Mouse (Mus musculus): ENCODE results near the gene Gpr107. TPM values are rescaled to one million over a fixed set of nuclear protein-coding genes. Genes with fewer than 3 reads are reported as not detected.
A peak's percentile ranks its signal among the peaks of the same experiment; 100 is the strongest.

Gpr107 gene
- total and polyA plus RNA-seq, 2 experiments: 8.3 to 10.0 TPM

- 62% methylated on average over 13 of the region's 13 CpGs for WGBS
- no peaks in the 10 kb centered on the region for H3K36me3 ChIP-seq (ENCODE audit: control insufficient read depth, insufficient read depth, low read length)
- H3K27me3 ChIP-seq (ENCODE audit: control insufficient read depth, insufficient read depth, low read length): no peaks in the 10 kb centered on the region
- no peak overlapping the region for H3K4me3 ChIP-seq (ENCODE audit: insufficient read depth, low read depth, low read length)
- no peak overlapping the region for H3K9ac ChIP-seq (ENCODE audit: low read depth, low read length)
- H3K4me1 ChIP-seq (ENCODE audit: control insufficient read depth, insufficient read depth, low read length): peaks cover 11% of the 10 kb centered on the region
- H3K27ac ChIP-seq (replicated peaks; ENCODE audit: insufficient read depth, low read depth, low read length): no peak overlapping the region
- no peak for TF ChIP-seq CTCF (IDR thresholded peaks at IDR 0.05; ENCODE audit: low read depth, low read length)
- TF ChIP-seq POLR2A (IDR thresholded peaks at IDR 0.05; ENCODE audit: extremely low read depth, insufficient read depth, low read length): no peak
- H3K79me2 ChIP-seq (ENCODE audit: control insufficient read depth, insufficient read depth, low read length): peaks cover 43% of the 10 kb centered on the region
- DNase-seq (ENCODE audit: extremely low read depth, low read depth, low spot score): no peak
Measured at GRCm38 (mm10) chr2:31136338-31136737, 15.8 kb upstream of the Gpr107 start.

- H3K4me3 ChIP-seq (ENCODE audit: insufficient read depth, low read depth, low read length): no peak overlapping the region
- H3K4me1 ChIP-seq (ENCODE audit: control insufficient read depth, insufficient read depth, low read length): peaks cover 11% of the 10 kb centered on the region
- no peak overlapping the region for H3K27ac ChIP-seq (replicated peaks; ENCODE audit: insufficient read depth, low read depth, low read length)
- H3K36me3 ChIP-seq (ENCODE audit: control insufficient read depth, insufficient read depth, low read length): no peaks in the 10 kb centered on the region
- DNase-seq (ENCODE audit: extremely low read depth, low read depth, low spot score): no peak
- H3K27me3 ChIP-seq (ENCODE audit: control insufficient read depth, insufficient read depth, low read length): no peaks in the 10 kb centered on the region
- H3K79me2 ChIP-seq (ENCODE audit: control insufficient read depth, insufficient read depth, low read length): peaks cover 46% of the 10 kb centered on the region
- TF ChIP-seq POLR2A (IDR thresholded peaks at IDR 0.05; ENCODE audit: extremely low read depth, insufficient read depth, low read length) (no peak), CTCF (IDR thresholded peaks at IDR 0.05; ENCODE audit: low read depth, low read length) (no peak)
- H3K9ac ChIP-seq (ENCODE audit: low read depth, low read length): no peak overlapping the region
- WGBS: 89% methylated on average over 14 of the region's 14 CpGs
Measured at GRCm38 (mm10) chr2:31137018-31137590, 15.0 kb upstream of the Gpr107 start.

- H3K36me3 ChIP-seq (ENCODE audit: control insufficient read depth, insufficient read depth, low read length): no peaks in the 10 kb centered on the region
- H3K79me2 ChIP-seq (ENCODE audit: control insufficient read depth, insufficient read depth, low read length): peaks cover 46% of the 10 kb centered on the region
- no peaks in the 10 kb centered on the region for H3K27me3 ChIP-seq (ENCODE audit: control insufficient read depth, insufficient read depth, low read length)
- DNase-seq (ENCODE audit: extremely low read depth, low read depth, low spot score): no peak
- no peak overlapping the region for H3K9ac ChIP-seq (ENCODE audit: low read depth, low read length)
- H3K27ac ChIP-seq (replicated peaks; ENCODE audit: insufficient read depth, low read depth, low read length): no peak overlapping the region
- H3K4me1 ChIP-seq (ENCODE audit: control insufficient read depth, insufficient read depth, low read length): peaks cover 11% of the 10 kb centered on the region
- WGBS: 89% methylated on average over 10 of the region's 10 CpGs
- no peak overlapping the region for H3K4me3 ChIP-seq (ENCODE audit: insufficient read depth, low read depth, low read length)
- TF ChIP-seq POLR2A (IDR thresholded peaks at IDR 0.05; ENCODE audit: extremely low read depth, insufficient read depth, low read length) (no peak), CTCF (IDR thresholded peaks at IDR 0.05; ENCODE audit: low read depth, low read length) (no peak)
Measured at GRCm38 (mm10) chr2:31139174-31139632, 12.9 kb upstream of the Gpr107 start.

- Histone ChIP-seq H3K4me3 (ENCODE audit: insufficient read depth, low read depth, low read length) (peak overlapping the region; percentile 86; the same call in 1 of the 2 replicates), H3K4me1 (ENCODE audit: control insufficient read depth, insufficient read depth, low read length) (peaks cover 10% of the 10 kb centered on the region), H3K79me2 (ENCODE audit: control insufficient read depth, insufficient read depth, low read length) (peaks cover 41% of the 10 kb centered on the region), H3K27ac (replicated peaks; ENCODE audit: insufficient read depth, low read depth, low read length) (no peak overlapping the region), H3K36me3 (ENCODE audit: control insufficient read depth, insufficient read depth, low read length) (no peaks in the 10 kb centered on the region), H3K9ac (ENCODE audit: low read depth, low read length) (no peak overlapping the region), H3K27me3 (ENCODE audit: control insufficient read depth, insufficient read depth, low read length) (no peaks in the 10 kb centered on the region)
- no peak for TF ChIP-seq POLR2A (IDR thresholded peaks at IDR 0.05; ENCODE audit: extremely low read depth, insufficient read depth, low read length)
- no peak for TF ChIP-seq CTCF (IDR thresholded peaks at IDR 0.05; ENCODE audit: low read depth, low read length)
- WGBS: 67% methylated on average over 12 of the region's 12 CpGs
- no peak for DNase-seq (ENCODE audit: extremely low read depth, low read depth, low spot score)
Measured at GRCm38 (mm10) chr2:31139991-31140771, 11.9 kb upstream of the Gpr107 start.

- H3K79me2 ChIP-seq (ENCODE audit: control insufficient read depth, insufficient read depth, low read length): peaks cover 35% of the 10 kb centered on the region
- H3K4me1 ChIP-seq (ENCODE audit: control insufficient read depth, insufficient read depth, low read length): peaks cover 5% of the 10 kb centered on the region; the same call in 1 of the 2 replicates
- no peak for DNase-seq (ENCODE audit: extremely low read depth, low read depth, low spot score)
- no peaks in the 10 kb centered on the region for H3K27me3 ChIP-seq (ENCODE audit: control insufficient read depth, insufficient read depth, low read length)
- H3K27ac ChIP-seq (replicated peaks; ENCODE audit: insufficient read depth, low read depth, low read length): no peak overlapping the region
- WGBS: 16% methylated on average over 10 of the region's 10 CpGs
- H3K4me3 ChIP-seq (ENCODE audit: insufficient read depth, low read depth, low read length): peak overlapping the region; percentile 86
- H3K36me3 ChIP-seq (ENCODE audit: control insufficient read depth, insufficient read depth, low read length): no peaks in the 10 kb centered on the region
- TF ChIP-seq CTCF (IDR thresholded peaks at IDR 0.05; ENCODE audit: low read depth, low read length) (no peak), POLR2A (IDR thresholded peaks at IDR 0.05; ENCODE audit: extremely low read depth, insufficient read depth, low read length) (no peak)
- peak overlapping the region; percentile 96 for H3K9ac ChIP-seq (ENCODE audit: low read depth, low read length)
Measured at GRCm38 (mm10) chr2:31140772-31141073, 11.4 kb upstream of the Gpr107 start.

All from liver, adult 2 months (tissue).